Mouse (Mus musculus) embryo, embryonic 11 days (tissue): ENCODE data around the gene 1700028P14Rik.
A peak's percentile ranks its signal among the peaks of the same experiment; 100 is the strongest.

Experiments used
- DNase-seq: peaks from one replicate; pipeline ENCODE4 v3.0.0-alpha.2; 2015

1700028P14Rik gene

DNA sequence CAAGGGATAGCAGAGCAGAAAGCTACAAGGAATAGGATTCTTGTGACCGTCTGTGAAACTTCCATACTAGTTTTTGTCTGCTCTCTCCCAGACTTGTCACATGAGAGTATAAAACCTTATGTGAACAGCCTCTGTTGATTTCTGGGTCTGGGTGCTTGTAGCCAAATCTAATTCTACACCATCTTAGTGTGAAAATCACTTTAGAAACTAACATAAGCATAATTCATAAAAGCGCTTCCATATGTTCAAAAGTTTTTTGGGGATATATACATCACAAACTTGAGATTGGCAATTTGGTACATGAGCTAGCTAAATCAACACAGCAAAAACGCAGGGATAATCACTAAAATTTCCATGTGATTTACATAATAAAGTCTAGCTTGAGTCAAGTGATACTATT is 57.7 kb downstream of the 1700028P14Rik start:
- DNase-seq, result no peak

DNA sequence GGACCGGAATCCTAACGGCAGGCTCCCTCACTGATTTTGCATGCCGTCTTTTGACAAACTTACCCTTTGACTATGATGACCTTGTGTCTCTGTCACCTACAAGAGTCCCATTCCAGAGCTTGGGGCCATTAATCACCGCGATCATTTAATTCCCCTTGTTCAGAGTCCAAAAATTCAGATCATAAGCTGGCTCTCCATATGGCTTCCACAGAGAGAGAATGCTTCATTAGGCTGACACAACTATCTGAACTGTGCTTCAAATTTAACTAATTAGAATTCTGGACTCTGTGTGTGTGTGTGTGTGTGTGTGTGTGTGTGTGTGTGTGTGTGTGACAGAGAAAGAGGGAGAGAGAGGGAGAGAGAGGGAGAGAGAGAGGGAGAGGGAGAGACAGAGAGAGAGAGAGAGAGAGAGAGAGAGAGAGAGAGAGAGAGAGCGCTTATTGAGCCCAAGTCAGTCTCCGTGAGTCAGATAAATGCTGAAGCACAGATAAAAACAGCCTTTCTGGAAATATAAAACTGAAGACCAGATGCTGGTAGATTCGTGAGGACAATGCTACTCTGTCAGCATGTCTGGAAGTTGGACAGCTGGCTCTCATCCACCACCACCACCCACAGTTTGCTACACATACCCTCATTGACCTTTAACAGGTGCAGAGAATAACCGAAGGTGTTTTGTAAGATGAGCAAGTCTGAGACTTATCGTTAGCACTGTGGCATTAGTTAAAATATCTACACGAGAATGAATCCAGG is 73.8 kb downstream of the 1700028P14Rik start:
- DNase-seq, result no peak

DNA sequence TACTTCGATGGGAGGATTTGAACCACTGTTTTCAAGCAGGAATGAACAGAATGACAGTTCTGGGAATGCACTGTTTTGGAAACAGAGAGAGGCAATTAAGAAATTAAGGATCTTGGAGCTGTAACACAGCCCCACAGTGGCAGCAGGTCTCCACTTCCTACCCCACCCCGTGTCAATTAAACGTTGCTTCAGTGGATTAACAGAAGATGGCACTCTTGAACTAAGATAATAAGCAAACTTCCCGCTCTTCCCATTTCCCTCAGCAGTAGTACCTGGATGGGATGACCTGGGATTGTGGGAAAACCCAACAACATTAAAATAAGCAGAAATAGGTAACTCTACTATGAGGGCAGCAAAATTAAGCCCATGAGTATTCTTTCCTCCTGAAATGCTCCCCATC is 75.9 kb downstream of the 1700028P14Rik start:
- no peak for DNase-seq

DNA sequence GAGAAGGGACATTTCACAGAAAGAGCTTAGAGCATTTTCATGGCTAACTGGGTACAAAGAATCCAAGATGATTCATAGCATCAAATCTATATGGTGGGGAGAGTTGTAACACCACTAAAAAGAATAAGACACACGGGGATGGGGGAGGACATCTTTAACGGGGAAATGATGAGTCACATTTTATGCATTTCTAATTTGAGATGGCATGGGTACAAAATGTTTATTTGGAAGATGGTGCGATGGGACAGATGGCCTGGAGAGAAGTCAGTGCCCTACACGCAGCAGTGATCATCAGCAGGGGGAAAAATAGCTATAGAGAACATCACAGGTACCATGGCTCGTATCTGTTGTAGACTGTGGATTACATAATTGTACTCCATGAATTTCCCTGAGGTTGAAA is 88.9 kb downstream of the 1700028P14Rik start:
- no peak for DNase-seq

DNA sequence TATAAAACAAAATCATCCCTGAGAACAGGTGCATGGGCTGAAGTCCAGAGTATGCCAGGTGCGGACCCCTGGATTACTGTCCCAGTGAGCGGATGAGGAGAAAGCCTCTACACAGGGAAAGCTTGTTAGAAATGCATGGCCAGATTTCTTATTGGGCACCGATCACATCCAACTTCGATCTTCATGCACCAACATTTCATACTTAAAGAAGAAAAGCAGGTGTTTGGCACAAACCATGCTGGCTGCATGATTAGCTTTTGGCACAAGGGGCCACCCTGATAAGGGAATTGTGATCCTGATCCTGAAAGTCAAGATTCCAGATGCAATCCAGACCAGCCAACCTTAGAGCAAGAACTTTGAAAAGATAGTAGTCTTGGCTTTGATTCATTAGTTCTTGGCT is 90.0 kb downstream of the 1700028P14Rik start:
- no peak for DNase-seq

DNA sequence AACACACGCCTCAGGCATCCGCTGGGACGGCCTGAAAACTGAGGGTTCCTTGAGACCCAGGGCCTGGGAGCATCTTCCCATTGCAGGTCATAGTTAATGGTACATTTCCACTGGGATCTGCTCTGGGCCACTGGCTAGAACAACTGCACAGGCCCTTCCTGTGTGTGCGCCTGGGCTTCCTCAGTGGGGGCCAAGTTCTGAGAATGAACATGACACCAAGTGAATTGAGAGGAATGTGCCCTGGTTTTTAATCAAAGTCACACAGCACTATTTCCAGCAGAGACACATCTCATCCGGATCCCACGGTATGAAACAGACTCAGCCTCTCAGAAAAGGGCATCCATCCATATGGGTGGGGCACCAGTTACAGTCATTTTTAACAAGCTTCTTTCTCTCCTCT is 90.6 kb downstream of the 1700028P14Rik start:
- DNase-seq, result no peak

DNA sequence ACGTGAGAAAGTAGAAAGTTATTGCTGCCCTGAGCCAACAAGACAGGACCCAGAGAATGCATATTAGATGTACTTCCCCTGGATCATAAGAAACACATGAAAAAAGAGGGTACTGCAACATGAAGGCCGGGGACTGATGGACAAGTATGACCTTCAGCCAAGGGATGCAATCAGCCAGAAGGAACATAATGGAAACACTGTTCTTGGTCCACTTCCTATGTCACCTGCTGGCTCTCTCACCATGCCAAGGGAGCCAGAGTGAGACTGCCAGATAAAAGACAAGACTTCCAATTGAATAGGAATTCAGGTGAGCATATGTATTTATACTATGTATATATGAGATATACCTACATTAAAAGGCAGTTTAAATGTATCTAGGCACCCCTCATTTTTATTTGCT is 99.2 kb downstream of the 1700028P14Rik start:
- no peak for DNase-seq

DNA sequence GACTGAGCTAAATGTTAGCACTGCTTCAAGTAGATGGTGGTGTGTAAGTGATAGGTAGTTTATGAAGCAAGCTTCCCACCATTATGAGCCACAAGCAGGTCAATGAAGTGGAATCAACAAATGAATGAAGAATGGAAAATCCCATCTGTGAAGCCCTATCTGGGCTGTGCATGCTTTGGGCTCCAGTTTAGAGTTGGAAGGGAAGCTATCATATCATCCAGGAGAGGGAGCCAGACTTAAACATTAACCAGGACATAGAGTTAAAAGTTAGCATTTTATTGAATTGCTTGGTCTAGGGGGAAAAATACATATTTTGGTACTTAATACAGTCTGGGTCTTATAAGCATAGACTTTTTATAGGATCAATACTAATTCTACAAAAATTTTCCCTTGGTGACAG is 107.0 kb downstream of the 1700028P14Rik start:
- peak; percentile 9 for DNase-seq

DNA sequence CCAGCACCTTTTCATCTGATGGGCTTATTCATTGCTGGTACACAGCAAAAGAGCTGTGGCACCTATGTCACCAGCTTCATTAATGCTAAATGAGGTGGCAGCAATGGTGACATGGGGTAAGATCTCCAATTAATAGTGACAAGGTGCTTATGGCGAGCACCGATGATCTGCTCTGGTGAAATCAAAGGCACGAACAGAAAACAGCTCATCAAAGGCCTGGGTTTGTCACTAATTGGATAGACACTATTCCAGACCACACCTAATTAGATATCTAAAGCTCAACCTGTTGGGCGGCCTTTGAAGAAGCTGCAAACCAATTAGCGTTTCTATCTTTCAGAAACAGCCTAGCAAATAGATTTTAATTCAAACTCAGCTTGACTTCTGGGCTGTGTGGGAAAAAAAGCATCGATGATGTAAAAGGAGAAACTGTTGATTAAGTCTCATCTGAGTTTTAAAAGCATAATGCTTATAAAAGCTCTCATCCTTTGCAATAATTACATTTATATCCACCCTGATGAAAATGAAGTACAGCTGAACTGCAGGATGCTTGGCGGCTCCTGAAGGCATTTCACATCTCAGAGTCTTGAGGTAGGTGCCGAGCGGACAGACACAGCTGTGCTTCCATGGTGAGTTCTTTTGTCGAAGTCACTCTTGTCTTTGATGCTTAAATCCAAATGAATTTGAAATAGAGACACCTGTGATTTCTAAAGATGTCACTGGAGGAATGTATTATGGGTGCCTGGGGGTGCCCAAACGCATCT is 109.2 kb downstream of the 1700028P14Rik start:
- DNase-seq, result no peak

DNA sequence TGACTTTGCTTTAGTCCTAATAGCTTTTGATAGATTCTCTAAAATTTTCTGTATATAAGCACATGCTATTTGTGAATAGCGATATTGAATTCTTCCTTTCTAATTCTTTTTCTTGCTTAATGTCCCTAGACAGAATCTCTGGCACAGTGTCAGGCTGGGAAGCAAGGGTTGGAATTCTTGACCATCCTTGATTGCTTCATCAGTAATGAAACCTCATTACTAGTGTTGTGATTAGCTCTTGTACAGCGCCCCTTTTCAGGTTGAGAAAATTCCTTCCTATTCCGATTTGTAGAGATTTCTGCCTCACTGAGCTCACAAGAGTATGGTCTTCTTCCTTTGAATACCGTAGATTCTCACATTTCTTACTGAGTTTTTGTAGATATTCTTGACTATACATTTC is 109.9 kb downstream of the 1700028P14Rik start:
- no peak for DNase-seq

DNA sequence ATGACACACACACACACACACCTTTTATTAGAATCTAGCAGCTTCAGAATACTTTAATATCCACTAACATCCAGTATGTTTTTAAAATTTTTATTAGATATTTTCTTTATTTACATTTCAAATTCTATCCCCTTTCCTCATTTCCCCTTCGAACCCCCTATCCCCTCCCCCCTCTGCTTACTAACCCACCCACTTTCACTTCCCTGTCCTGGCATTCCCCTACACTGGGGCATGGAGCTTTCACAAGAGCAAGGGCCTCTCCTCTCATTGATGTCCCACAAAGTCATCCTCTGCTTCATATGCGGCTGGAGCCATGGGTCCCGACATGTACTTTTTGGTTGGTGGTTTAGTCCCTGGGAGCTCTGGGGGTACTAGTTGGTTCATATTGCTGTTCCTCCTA is 116.9 kb downstream of the 1700028P14Rik start:
- DNase-seq, result no peak

DNA sequence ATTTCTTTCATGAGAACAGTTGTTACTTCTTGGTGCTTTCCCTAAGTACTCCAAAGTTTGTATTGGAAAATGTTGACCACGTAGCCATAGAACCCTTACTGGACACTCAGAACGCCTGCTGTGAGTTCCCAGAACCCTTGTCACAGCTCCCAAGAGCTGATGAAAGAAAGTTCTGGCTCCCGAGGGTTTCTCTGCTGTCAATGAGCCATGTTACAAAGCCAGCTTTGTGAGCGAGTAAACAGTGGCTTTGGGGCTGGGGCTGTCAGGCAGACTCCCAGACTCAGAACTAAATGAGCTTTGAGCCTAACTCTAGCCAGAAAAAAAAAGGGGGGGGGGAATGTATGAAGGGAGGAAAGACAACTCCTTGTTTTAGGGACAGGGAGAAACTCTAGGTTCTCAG is 120.7 kb downstream of the 1700028P14Rik start:
- DNase-seq, result peak; percentile 17

DNA sequence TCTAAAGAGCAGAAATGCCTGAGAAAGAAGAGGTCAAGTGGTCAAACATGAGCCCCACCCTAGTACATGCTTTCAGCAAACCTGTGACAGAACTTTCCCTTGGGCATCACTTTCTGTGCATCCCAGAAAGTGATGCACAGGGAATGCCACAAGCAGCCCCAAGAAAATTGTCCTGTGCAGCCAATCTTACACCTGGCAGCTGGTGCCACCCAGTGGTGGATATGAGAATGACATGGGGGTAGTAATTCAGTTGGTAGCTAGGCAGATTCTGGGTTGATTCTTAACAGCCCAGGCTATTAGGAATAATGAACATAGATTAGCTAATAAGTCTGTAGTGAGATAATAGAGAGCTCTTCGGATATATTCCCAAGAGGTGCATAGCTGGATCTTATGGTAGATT is 128.9 kb downstream of the 1700028P14Rik start:
- peak; percentile 76 for DNase-seq

DNA sequence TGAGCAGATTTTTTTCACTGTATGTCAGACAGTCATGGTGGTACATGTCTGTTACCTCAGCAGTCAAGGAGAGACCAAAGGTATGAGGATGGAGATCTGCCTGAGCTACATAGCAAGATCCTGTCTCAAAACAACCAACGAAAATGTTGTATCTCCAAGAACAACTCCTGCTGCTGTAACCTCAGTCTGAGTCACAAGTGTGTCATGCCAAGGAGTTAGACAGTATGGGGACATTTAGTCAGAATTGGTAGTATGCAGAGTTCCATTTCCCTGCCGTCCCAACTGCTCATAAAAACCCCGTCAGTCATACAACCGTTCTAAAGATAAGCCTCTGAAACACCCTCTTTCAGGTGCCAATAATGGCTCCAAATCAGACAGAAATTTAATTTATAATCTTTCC is 130.8 kb downstream of the 1700028P14Rik start:
- DNase-seq, result no peak

DNA sequence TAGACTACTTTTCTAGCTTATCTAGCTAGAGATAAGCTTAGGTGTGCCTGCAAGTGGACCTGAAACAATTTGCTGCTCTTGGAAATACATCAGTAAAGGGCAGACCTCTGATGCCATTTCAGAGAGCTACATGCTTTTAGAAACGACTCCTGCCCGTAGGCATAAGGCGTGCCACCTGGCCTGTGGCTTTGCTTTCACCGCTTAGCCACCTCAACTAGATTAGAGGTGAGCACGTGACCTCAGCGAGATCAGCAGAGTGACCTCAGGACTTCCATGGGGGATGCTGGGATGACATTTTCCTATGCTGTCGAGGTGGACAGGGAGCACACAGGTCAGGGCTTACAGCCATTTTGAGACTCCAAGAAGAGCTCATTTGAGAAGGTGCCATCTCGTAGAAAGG is 131.5 kb downstream of the 1700028P14Rik start:
- no peak for DNase-seq

DNA sequence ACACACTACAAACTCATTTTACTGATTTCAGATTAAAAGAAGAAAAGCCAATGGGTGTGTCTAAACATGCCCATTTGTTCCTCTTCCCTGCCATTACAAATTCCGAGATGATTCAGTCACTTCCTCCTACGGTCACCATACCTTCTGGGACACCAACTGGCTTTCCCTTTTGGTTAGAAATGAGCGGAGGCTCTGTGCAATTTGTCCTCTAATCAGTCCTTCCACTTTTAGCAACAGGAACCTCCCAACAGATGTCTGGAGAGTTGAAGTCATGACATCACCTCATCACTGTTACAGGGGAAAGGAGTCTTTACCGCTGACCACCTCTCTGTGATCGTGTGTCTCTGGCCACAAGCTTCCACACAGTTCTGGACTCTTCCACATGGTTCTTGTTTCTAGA is 132.0 kb downstream of the 1700028P14Rik start:
- no peak for DNase-seq

DNA sequence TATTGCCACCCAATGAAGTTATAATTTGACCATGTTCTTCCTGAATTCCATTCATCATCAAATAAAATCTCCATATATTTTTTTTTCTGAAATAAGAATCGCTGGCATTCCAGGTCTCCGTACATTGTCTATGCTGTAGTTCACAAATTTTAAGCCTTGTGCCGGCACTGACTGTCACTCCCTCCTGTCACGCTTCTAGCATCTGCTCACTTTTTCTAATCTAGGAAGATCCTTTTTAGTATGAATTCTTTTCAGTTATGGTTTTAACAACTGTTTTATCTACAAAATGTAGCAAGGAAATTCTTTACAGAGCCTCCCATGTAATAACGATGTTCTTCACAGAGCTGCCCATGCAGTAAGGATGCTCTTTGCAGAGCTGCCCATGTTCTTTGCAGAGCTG is 134.1 kb downstream of the 1700028P14Rik start:
- no peak for DNase-seq

DNA sequence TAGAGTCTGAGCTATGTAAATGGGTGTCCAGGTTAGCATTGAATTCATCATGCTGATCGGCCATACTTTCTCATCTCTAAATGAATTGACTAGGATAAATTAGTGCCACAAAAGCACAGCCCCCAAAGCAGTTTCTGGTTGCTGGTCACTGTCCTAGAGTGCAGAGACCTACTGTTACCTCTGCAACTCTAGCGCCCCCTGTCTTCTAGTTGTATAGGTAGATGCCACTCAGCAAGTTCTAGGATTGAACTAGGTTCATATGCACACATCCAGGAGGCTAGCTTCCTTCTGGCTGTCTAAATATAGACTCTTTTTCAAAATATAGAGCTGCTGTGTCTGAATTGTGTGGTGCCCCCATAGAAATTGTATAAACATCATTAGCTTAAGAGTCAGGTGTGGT is 141.3 kb downstream of the 1700028P14Rik start:
- peak; percentile 32 for DNase-seq
